Mouse (Mus musculus) spleen, postnatal 4 days (tissue): ENCODE results near the gene Amigo3.
A peak's percentile ranks its signal among the peaks of the same experiment; 100 is the strongest.

Experiments
- DNase-seq, 2 experiments: peaks; one replicate each; pipeline ENCODE4 v3.0.0; 2022; ENCODE audit warnings: low spot score in 2 of 2

Amigo3 gene

DNA sequence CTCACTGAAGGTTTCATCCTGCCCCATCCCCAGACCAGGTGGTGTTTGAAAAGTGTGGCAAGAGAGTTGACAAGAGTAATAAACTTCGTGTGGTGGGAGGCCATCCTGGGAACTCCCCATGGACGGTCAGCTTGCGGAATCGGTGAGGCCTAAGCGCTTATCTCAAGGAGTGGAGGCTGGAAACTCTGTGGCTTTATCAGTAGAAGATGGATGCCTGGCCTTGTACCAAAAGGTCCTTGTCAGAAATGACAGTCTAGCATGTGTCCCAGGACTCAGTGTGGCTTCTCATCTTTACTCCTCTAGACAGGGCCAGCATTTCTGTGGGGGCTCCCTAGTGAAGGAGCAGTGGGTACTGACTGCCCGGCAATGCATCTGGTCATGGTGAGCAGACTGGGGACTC is 30.6 kb downstream of the Amigo3 start:
- DNase-seq, result peak in 1 of 2 experiments; percentile 51

DNA sequence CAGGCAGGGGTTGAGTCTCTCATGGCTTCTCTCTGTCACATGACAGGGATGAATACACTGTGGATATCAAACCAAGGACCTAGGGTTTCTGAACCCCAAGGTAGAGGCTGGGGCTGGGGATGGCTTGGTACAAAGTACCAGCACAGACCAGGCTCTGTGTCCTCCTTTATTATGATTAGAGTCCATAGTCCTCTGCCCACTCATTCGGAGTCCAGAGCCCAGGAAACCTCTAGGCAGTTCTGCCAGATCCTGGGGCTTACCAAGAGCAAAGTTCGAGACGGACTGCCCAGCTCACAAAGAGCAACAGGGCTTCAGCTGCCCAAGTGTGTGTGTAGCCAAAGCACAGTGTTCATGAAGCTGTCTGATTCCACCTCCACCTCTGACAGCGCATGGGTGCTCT is 32.3 kb downstream of the Amigo3 start:
- DNase-seq, result no peak

DNA sequence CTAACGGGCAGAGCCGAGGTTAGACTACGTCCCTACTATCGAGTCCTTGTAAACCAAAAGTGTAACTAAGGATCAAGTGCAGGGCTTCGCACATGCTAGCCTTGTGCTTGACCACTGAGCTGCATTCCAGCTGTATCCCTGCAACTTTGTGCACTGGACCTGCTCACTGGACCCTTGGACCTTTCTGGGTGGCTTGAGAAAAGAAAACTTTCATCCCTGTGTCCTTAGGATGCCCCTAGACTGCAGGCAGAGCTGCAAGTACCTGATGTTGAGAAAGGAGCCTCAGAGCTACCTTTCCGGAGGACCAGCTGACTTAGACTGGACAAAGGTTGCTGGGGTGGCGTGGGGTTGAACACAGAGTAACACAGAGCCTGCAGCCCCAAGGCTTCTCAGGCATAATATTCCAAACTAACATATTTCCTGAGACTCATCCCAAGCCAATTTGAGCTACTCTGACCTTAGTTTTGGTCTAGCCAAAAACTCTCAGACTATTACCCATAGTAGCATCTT is 37.7 kb downstream of the Amigo3 start:
- DNase-seq, result no peak

DNA sequence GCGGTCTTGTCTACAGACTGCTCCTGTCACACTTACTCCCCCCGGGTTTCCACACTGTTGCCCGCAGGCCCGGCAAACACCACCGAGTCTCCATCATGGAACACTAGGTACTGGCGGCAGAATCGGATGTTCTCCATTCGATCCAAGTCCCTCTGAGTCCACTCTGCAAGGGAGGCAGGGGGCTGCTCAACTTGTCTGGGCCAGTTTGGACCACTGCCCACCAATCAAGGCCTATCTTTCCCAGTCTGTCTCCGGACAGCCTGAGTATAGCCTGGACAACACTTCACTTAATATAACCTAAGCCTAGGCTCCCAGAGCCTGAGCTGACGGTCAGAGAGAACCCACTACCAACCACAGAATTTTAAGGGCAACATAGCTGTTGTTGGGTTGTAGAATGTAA is 40.6 kb downstream of the Amigo3 start:
- no peak for DNase-seq

DNA sequence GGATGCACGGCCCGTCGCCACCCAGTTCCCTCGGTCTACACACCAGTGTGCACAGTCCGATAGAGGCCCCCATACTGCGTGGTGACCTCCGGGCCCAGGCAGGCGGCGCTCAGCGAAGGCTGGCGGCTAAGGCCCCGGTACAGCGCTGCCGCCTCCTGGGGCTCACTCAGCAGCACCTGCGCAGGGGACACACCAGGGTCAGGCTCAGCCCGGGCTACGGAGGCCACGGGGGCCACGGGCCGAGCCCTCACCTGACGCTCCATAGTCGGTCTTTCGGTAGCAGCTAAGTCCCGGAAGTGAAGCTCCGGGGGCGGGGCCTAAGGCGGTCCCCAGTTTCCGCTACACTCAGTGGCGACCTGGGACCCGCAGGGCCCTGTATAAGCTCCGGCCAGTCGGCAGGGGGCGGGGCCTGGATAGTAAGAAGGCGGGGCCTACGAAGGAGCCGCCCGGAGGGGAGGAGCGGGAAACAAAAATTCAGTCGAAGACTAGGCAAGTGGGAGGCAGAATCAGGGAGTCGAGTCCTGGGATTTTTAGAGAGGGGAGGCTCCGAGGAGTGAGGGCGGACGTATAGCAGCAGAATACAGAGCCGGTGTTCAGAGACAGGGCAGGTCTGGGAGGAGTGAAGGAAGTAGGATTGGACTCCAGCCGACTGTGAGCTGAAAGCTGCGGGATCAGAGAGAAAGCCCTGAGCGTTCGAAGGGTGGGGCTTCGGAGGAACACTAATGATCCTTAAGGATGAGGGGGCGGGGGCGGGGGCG is 41.4 kb downstream of the Amigo3 start, which contains the start of gene Apeh:
Gene Apeh (minus strand): TSS at position 423 of the 758 bp plus-strand sequence.
- DNase-seq, result peak; percentile 99

DNA sequence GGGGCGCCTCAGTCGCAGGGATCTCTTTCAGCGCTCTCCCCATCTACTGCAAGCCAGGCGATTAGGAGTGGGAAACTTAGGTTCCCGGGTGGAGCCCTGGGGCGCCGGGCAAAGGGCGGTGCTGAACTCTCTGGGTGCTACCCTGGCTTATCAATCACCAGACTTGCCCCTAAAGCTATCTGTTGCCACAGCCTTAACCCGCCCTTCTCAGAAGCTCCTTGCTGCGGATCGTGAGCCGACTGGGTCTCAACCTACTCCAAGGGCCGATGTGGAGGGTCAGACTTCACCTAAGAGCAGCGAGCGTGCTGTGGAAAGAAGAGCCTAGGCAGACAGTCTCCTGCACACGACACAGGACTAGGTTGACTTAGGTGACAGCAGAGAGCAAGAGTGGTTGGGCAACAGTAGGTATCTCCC is 42.0 kb downstream of the Amigo3 start:
- peak; percentile 90 to 91 for DNase-seq

DNA sequence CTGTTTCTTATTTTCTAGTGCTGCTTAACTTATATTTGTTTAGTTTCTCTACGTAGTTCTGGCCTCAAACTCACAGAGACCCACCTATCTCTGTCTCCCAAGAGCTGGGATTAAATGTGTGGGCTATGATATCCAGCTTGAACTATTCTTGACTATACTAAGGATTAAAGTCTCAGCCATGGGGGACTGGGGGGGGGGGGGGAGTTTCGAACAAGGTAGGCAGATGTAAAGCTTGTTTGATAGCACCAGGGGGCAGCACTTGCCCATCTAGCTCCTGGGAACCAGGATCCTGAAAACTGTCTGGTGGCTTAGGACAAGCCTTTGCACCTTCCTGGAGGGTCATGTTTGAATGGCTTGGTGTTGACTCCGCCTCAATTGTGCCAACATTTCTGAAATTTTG is 42.6 kb downstream of the Amigo3 start:
- DNase-seq, result peak; percentile 77 to 89

DNA sequence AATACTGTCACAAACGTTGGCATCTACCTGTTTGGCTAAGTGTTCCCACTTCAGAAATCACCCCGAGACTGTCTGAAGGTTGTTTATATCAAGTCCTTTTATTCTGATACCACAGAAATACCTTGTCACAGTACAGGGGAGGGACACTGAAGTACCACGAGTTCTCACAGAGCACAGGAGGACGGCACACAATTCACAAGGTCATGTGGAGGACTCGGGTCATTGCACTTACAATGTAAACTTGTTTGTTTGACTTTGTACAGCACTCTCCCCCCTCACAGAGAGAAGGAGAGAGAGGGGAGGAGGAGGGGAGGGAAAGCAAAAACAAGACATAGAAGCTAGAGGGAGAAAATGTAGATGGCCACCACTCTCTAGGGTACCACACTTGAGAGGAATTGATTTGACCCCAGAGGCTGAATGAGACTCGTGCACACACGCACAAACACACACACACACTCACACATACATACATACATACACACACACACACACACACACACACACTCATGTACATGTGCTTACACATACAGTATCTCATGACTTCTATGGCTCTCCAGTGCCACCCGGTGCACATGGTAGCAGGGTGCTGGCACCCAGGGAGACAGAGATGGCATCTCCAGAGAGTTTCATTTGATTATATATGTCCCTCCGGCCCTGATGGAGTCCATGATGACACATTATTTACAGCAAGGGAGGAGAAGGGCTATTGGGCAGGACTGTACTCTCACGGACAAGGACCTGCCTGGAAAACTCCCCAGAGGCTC is 43.2 kb downstream of the Amigo3 start:
- DNase-seq, result no peak

DNA sequence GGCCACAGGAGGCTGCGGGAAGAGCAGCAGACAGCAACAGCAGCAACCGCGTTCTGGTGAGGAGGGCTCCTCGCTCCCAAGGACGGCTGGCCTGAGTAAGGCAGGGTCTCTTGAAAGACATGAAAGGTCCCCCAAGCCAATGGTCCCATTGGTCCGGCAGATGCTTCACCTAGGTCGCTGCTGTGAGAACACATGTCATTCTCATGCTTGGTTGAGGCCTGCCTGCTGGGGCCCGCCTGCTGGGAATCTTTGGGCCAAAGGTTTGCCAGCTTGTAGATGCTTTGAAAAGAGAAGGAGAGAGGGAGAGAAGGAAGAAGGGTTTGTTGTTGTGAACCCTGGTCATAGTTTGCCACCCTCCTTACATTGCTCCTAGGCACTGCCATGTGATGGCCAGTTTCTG is 46.7 kb downstream of the Amigo3 start:
- no peak for DNase-seq

DNA sequence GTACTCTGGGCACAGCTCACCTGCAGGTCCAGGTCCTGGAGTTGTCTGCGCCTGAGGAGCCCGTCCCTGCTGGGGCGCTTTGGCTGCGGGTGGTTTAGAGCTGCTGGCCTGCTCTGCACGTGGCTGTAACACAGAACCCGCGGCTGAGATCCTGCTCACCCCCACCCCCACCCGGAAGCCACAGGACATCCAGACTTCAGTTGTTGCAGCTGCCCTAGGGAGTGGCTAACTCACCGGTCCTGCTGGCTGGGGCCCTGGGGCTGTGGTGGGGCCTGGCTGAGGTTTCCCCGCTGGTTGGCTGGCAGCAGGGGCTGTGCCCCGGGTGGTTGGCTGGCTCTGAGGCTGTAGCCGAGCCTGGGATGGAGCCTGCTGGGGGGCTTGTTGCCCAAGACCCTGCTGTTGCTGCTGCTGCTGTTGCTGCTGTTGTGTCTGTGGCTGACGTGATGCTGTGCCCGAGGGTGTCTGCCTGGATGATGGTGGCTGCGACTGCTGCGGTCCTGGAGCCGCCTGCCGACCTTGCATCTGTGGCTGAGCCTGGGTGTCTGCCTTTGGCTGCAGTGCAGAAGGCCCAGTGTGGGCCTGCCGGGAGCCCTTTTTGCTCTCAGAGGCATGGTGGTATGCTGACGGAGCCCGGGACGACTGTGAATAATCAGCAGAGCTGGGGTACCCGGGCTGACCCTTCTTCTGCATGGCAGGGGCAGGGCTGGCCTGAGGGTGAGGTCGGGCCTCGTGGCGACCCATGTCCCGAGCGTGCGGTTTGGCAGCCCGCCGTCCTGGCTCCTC is 52.0 kb downstream of the Amigo3 start:
- peak; percentile 62 to 82 for DNase-seq
